Mouse (Mus musculus): ENCODE measurements around the gene Cracr2a.

DNA sequence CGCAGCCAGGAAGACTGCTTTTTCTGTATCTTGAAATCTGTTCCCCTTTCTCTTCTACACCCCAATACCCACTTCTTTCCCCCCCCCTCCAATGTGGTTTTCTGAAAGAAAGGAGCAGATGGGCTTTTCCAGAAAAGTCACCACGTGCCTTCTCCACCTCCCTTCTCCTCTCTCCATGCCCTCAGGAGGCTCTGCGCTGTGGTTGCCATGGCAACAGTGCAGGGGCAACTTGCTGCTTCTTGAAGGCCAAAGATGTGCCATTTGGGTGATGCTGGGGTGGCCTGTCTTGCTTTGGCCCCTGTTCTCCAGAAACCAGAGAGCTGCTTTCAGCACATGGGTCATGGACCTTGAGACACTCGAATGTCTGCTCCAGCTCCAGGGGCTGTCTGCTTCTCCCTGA lies 108.2 kb downstream of the Cracr2a start:
- TF ChIP-seq POLR2A (IDR thresholded peaks at IDR 0.05; ENCODE audit: borderline replicate concordance, control insufficient read depth, low read depth, low read length) (no peak), CTCF (IDR thresholded peaks at IDR 0.05; ENCODE audit: control insufficient read depth, insufficient read depth, low read length) (no peak)

All from bone marrow, adult 2 months (tissue).